Mouse (Mus musculus) testis, postnatal 10 days (tissue): ENCODE measurements at regions not wholly inside any gene's neighbourhood (a gene's known extent, or its start where the extent isn't known, plus 50 kb on each side); places are given as distances from the start of the nearest gene placed in this dataset.

Source experiments
- DNase-seq: peaks from one replicate; pipeline ENCODE4 v3.0.0; 2021; ENCODE audit warnings: low spot score

GRCm38 (mm10) chr8:35188531-35188930, 577.1 kb upstream of the Gm19410 start:
- DNase-seq = no peak

GRCm38 (mm10) chr8:35189695-35190094, 575.9 kb upstream of the Gm19410 start:
- DNase-seq = no peak

- no peak for DNase-seq
Observed at GRCm38 (mm10) chr8:35192515-35192914, 573.1 kb upstream of the Gm19410 start.

- DNase-seq = no peak
Observed at GRCm38 (mm10) chr8:35193771-35194170, 571.8 kb upstream of the Gm19410 start.

- DNase-seq = no peak
Observed at GRCm38 (mm10) chr8:35196189-35196588, 569.4 kb upstream of the Gm19410 start.

- DNase-seq = no peak
Observed at GRCm38 (mm10) chr8:35198766-35199165, 566.8 kb upstream of the Gm19410 start.

GRCm38 (mm10) chr8:35201416-35201815, 564.2 kb upstream of the Gm19410 start:
- DNase-seq = no peak

- DNase-seq = no peak
Observed at GRCm38 (mm10) chr8:35204971-35205370, 560.6 kb upstream of the Gm19410 start.

- DNase-seq = peak; percentile 61
Observed at GRCm38 (mm10) chr8:35205536-35205935, 560.1 kb upstream of the Gm19410 start.

GRCm38 (mm10) chr8:35206271-35206670, 559.3 kb upstream of the Gm19410 start:
- DNase-seq = no peak

- no peak for DNase-seq
Observed at GRCm38 (mm10) chr8:35208357-35208756, 557.2 kb upstream of the Gm19410 start.

- no peak for DNase-seq
Observed at GRCm38 (mm10) chr8:35211506-35212452, 553.8 kb upstream of the Gm19410 start.

- DNase-seq = no peak
Observed at GRCm38 (mm10) chr8:35213515-35213914, 552.1 kb upstream of the Gm19410 start.

GRCm38 (mm10) chr8:35217604-35218003, 548.0 kb upstream of the Gm19410 start:
- no peak for DNase-seq

GRCm38 (mm10) chr8:35218327-35218726, 547.3 kb upstream of the Gm19410 start:
- DNase-seq = no peak

GRCm38 (mm10) chr8:35224053-35224924, 541.3 kb upstream of the Gm19410 start:
- no peak for DNase-seq

- DNase-seq = no peak
Observed at GRCm38 (mm10) chr8:35224925-35225244, 540.7 kb upstream of the Gm19410 start.

GRCm38 (mm10) chr8:35227079-35227478, 538.5 kb upstream of the Gm19410 start:
- DNase-seq = no peak

GRCm38 (mm10) chr8:35228449-35228848, 537.1 kb upstream of the Gm19410 start:
- peak; percentile 54 for DNase-seq

GRCm38 (mm10) chr8:35233520-35234186, 531.9 kb upstream of the Gm19410 start:
- no peak for DNase-seq

GRCm38 (mm10) chr8:35234436-35234835, 531.2 kb upstream of the Gm19410 start:
- no peak for DNase-seq

GRCm38 (mm10) chr8:35235815-35236509, 529.6 kb upstream of the Gm19410 start:
- no peak for DNase-seq
